Mouse (Mus musculus) urinary bladder, postnatal 14 days (tissue): Measurements from ENCODE around the gene Fermt3.
"Not testable (repeated sequence)": the region's sequence is repeated elsewhere in the genome, so short reads cannot be mapped to it uniquely, and the experiment has no call there.

Experiments
- DNase-seq: peaks from one replicate; pipeline ENCODE4 v3.0.0; 2021; ENCODE audit warnings: low spot score

The Fermt3 gene

DNA sequence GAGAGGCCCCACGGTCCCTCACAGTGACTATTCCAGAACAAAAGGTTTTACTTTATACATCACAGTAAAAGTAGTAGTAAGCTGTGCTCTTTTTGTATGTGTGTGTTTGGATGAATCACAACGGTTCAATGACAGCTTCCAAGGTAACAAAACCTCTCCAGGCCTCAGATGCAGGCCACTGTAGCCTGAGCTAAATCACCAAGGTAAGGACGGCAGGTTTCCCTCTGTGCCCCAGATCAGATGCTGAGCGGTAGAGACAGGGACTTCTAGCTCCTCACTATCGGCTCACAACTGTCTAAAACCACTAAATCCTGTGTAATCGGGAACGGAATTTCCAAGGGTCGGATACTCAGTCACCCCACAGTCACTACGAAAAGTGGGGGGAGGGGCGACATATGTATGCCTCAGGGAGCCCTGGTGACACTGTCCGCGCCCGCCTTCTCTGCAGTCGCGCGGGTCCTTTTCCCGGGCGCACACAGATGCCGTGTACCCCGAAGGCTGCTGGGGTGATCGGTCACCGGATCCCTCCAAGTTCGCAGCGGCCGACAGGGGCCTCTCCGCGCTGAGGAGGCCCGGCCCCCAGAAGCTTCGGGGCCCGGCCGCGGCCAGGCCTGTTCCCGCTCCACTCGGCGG lies 19.9 kb upstream of the Fermt3 start:
- peak; percentile 43 for DNase-seq

DNA sequence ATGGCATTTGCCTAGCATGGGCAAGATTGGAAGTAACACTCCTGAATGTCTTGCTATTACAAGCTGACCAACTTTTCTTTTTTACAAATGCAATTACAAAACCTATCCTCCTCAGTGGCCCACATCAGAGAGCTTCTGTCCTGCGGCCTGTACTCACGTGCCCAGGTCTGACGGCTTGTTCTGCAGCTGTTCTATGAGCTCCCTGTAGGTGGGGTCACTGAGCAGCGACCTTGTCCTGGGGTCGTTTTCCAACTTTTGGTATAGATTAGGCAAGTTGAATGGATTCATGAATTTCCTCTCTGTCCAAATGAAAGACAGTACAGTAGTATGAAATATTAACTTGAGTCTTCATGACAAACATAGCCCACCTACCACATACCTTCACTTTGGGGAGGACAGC lies 14.7 kb upstream of the Fermt3 start:
- no peak for DNase-seq

DNA sequence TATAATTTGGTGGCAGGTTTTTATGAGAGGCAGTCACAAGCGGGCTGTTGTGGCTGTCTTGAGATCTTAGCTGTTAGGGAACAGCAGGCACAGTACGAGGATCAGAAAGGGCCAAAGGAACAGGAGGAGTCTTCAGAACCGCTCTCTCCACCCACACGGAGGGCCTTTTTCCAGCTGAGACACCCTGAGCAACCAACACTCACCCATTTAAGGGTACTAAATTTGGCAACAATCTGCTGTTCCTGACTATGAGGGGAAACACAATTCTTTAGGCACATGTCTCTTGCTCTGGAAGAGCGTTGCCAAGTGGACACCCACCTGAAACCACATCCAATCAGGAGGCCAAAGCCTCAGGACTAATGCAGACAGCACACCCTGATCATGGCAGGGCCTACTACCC lies 10.3 kb upstream of the Fermt3 start:
- no peak for DNase-seq

DNA sequence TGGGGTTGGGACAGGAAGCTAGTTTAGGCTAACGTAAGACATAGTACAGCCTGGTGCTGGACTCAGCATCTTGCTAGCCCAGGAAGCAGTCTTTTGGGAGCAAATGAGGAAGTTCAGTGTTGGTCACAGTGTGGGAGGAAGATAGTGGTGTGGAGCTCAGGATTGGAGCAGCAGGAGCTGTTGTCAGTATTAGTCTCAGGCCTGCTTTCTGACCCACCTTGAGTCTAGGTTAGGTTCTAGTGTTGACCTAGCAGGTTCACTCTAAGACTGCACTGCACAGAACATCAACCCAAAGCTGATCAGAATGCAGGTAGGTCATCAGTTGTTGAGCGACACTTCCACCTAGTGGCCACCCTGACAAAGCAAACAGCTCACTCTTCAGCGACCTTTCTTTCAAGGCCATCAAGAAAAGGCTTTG lies 964 bp upstream of the Fermt3 start:
- DNase-seq, result peak; percentile 59

DNA sequence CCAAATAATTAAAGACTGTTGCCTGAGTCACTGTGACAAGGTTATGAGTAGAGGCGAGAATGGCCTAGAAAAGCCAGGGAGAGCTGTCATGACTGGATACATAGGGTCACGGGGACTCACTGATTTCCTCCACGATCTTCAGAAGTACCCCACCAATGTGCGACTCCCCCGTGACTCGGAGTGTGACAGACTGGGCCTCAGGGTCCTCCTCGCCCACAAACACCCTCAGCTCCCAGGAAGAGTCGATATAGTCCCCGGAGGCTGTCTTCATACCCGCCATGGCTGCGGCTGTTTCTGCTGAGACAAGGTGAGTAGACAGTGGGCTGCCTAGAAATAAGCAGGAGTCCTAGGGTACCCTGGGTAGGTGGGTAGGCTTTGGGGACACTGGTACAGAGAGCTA lies 723 bp downstream of the Fermt3 start:
- DNase-seq, result no peak

DNA sequence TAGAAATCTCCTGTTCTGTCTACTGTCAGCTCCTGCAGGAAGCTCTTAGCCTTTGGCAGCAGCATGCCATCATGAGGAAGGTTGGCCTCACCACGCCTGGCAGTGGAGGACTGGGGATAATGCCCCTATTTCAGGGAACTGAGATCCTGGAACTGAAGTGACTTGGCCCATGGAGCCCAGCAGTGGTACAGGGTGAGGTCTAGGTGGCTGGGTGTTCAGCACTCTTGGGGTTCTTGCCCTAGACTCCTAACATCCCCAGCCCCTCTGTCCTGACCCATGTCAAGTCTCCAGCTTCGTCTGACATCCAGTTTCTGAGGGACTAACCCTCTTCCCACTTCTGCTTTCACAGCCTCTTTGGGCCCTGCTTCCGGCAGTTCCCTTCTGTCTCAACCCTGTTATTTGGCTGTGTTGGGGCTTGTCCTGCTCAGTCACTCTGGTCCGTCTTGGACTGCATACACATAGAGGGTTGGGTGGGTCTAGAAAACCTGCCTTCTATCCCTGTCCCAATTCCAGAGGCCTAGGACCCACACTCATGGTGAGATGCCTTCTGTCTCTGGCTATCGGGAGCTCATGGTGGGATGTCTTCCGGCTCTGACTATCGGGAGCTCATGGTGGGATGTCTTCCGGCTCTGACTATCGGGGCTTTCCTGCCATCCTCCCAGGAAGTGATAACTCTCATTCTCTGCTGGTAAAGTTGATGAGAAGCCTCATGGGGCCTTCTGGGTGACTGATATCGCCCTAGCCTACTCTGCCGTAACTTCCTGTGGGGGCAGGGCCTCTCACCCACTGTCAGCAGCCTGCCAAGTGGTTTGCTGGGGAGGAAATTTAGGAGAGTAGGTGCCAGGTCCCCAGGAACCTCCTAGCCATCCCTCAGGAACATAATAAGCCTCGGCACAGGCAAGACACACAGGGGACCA lies 1.5 kb downstream of the Fermt3 start:
- no peak for DNase-seq

DNA sequence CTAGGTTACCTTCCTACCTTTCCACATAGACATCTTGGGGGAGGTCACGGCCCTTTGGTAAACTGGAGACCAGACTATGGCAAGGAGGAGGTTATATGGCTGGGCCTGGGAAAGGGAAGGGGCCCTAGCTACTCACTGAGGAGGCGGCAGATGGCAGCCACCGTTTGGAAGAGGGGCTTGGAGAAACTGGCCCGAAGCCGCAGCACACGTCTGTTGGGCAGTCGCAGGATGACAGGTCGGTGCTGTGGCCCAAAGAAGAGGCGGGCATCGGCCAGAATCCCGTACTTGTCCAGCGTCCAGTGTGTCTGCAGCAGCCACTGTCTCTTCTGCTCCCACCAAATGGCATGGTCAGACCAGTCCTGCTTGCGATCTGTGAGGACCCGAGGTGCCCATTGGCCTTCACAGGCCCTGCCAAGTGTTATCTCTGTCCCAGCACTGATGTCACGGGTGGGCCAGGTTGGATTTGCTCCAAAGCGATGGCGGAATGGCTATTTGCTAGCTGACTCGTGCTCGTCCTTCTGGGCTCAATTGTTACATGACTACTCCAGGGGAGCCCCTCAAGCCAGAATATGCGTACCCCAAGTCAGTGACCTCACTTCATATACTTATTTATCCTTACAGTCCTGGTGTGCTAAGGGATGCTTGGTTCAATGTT lies 4.7 kb downstream of the Fermt3 start:
- DNase-seq, result no peak

DNA sequence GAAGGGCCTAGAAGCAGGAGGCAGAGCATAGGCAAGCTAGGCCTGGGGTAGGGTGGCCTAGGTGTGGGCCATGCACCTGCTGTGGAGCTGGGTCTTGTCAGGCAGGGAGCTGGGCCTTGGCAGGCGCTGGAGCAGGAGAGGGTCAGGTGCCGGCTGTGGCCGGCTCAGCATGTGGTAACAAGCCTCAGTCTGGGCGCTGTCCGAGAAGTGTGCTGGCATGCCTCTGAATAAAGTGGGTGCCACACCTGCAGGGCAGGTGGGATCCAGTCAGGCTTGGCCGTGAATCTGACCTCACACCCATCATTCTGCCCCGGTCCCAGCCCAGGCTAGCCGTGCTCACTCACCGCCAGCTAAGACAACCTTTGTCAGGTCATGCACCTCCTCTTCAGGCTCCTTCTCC lies 5.3 kb downstream of the Fermt3 start:
- DNase-seq, result peak; percentile 72

DNA sequence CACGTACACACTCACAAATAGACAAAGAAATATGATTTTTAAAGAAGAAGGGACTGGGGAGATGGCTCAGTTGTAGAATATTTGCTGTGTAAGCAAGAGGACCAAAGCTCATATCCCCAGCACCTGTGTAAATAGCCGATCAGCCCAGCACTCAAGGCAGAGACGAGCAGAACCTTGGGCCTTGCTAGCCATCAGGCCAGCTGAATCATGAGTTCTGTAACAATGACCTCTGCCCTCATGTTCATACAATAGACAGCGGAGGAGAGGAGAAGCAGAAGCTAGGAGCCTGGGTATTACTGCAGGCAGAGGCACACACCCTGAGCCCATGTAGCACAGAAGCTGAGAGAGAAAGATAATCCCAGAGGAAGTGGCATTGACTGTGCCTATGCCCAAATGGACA lies 6.8 kb downstream of the Fermt3 start:
- DNase-seq, result no peak

DNA sequence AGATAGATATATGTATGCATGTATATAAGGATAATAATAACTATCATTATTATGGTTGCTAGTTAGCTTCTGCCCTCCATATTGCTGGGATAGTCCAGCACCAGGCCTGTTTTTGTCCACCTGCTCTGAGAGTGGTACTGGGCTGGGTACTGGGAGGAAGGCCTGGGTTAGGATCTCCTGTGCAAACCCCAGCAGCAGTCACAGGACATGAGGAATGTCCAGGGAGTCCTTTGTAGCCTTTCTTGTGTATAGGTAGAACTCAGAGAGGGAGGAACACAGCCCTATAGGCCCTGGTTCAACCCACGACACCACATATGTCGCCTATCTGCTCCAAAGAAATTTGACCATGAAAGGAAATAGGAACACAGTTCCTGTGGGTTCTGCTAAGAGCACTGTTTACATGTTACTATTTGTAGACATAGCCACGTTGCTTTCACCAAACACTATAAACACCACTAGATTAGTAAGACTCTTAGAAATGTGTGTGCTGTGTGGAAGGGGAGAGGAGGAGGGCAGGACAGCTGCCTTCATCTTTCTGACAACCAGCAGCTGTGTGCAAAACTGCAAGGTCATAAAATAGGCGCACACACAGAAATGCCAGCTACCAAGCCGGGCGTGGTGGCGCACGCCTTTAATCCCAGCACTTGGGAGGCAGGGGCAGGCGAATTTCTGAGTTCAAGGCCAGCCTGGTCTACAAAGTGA lies 12.2 kb downstream of the Fermt3 start:
- no peak for DNase-seq

DNA sequence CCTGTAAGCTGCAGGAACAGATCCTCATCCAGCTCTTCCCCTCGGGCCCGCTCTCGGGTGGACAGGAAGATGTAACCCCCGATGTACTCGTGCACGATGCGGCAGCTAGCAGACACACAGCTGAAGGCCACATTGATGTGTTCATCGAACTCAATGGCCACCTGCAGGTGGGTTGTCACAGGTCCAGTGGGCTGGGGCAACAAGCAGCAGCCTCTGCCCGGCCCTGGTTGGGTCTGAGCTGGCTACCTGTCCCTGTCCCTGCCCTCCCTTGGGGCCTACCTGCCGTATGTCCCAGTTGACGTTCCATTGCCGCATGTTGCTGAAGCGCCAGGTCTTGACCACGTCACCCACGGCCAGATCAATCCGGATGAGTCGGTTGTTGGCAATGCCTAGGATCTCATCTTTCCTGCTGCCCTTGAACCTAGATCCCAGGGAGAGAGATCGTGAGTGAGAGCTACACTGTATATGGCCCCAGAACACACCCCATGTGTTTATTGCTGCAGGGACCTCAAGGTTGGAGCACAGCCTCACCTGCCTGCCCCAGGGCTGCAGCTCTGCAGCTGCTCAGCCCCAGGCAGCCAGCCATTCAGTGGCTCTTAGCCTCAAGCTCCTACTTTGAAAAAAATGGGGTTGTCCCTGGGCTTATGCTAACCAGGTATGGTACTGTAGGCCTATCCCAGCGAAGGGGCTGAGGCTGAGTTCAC lies 19.8 kb downstream of the Fermt3 start:
- no peak for DNase-seq

DNA sequence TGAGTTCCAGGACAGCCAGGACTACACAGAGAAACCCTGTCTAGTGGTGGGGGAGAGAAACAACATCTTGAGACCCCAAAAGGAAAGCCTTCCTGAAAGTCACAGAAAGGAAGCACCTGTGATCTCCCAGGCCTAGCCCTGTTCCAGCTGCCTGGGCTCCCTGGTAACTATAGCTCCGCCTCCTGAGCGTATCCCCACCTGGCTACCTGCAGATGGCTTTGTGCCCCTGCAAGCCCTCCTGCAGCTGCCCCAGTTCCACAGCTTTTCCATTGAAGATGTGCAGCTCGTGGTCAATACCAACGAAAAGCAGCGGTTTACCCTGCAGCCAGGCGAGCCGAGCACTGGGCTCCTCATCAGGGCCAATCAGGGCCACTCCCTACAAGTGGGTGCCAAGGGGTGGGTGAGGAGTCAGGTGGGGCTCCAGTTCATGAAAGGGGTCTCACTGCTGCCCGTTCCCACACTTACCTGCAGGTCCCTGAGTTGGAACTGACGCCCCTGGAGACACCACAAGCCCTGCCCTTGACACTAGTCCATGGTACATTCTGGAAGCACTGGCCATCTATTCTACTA lies 21.5 kb downstream of the Fermt3 start:
- no peak for DNase-seq

DNA sequence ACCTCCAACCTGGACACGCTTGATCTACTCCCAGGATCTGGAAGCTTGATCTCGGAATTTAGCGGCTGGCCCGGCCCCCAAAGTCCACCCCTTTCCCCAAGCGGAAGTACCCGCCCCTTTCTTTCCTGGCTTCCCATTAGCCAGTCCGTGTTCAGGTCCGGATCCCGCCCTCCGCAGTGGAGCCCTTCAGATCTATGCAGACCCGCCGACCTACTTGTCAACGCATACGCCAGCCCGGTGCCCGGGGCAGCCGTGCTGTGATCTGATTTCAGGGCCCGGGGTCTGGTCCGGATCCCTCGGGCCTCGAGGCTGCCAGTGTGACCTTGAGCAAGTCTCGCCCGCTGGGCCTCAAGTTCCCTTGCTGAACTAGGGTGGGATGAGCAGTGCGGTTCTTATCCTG lies 23.3 kb downstream of the Fermt3 start, which contains the start of the genes Nudt22 and Trpt1:
Nudt22 (minus strand) TSS at position 112 of the 400 bp plus-strand sequence.
Trpt1 (plus strand) TSS at position 126 of the 400 bp plus-strand sequence.
- peak; percentile 90 for DNase-seq

DNA sequence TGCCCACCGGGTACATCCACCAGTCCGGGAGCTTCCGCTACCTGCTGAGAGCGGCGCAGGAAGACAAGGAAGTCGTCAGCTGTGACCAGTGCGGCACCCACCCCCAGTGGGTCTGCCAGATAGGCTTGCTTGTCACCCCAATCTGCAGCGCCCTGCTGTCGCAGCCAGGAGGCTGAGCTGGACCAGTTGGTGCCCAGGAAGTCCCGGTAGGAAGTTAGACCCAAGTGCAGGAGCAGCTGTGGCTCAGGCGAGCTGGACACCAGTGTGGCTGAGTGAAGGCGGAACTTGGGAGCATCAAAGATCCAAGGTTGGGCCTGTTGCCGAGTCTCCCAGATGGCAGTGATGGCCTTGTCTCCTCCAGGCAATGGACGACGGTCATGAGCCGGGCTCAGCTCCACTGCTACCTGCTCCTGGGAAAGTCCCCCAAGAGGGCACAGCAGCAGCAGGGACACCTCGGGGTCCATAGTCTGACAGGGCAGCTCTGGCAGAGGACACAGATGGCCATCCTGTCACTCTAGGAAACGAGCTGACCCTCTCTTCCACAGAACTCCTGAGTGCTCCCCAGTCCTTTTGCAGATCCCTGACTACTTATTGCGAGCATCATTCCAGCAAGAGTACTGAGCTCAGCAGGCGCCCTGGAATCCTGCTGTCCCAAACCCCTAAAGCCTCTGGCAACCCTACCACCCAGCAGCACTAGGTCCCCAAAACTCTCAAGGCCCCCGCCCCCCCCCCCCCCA lies 23.8 kb downstream of the Fermt3 start:
- no peak for DNase-seq

DNA sequence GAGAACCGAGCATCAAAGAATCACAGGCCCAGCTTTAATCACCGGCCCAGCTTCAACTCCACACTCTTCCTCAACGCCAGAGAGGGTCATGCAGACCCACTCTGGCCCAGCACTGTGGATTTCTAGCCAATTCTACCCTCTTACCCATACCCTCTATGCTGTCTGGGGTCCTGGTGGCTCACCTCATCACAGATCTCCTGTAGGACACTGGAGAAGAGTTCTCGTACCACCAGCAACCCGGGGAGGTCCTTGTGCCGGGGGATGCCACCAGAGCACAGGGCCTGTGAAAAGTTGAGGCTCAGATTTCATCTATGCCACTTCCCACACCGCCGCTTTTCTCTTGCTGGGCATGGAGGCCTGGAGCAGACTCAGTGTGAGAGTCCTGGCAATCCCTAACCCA lies 24.8 kb downstream of the Fermt3 start:
- DNase-seq, result no peak

DNA sequence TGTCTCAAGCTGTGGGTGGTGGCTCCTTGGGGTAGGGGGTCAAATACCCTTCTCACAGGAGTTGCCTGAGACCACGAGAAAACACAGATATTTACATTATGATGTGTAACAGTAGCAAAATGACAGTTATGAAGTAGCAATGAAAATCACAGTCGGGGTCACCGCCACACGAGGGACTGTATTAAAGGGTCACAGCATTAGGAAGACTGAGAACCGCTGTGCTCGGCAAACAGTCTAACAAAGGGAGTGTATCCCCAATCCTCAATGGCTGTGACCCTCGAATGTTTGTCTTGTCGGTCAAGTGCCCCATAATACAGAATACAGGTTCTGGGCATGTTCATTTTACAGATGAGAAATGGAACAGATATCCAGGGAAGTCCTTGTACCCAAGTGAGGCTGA lies 25.3 kb downstream of the Fermt3 start:
- DNase-seq, result no peak

DNA sequence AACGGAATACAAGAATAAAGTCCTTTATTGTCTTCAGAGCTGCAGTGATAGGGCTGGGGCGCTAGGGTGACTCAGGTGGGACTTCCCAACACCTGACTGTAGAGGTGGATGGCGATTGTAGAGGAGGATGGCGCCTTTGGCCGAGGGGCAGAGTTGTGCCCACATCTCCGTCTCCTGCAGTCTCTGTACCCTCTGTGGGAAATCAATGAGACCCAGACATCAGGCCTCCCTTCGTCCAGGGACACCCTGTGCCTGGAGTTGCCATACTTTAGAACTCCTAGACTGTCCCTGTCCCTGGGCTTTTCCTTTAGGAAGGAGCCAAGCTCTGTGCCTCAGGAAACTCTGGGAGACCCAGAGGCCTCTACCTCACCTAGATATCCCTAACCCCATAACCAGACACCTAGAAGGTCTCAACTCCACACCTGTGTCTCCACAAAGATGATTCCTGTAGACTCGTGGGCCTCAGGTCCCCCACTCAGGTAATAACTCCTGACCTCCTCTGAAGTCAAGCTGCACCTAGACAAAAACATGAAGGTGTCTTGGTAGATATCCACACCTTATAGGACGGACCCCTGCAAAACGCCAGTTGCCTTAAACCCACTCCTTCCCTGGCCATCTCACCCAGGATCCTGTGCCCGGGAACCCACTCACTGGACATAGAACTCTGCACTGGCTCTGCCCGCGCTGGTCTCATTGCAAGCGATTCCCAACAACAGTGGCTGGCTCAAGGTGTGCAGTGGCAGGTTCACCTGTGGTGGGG lies 26.1 kb downstream of the Fermt3 start:
- no peak for DNase-seq

DNA sequence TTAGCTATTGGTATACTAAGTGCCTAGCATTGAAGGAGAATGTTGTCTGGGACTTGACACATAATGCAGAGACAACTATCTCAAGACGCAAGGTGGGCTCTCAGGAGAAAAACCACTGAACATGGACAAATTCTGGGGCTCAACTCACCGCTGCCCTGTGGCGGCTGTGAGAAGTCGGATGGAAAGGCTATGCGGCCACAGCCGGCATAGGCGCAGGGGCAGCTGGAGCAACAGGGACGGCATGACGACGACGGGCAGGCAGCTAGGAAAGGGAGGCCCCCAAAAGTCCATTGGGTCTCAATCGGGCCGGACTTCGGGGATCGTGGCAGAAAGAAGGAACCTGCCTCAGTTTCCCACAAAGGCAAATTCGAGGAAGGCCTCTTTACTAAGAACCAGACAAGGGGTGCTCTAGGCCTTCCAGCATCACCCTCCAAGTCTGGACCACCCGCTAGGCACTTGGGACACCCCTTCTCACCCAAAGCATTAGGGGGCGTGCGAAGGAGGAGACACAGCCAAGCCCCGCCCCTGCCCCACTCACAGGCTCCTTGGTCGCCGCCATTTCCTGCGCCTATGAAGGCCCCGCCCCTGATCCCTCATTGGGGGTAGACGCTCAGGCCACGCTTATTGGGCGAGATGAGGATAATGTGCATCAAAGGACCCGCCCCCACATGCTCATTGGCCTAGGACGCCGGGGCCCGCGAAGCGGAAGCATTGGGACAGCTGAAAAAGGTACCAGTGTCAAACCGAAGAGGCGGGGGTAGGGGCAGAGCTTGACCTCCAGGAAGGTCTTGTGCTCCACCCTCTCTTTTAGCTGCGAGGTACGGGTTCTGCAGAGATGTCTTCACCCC lies 27.0 kb downstream of the Fermt3 start, which contains the start of gene Dnajc4:
Dnajc4 (minus strand) TSS at position 562 of the 848 bp plus-strand sequence.
- DNase-seq, result peak; percentile 97

DNA sequence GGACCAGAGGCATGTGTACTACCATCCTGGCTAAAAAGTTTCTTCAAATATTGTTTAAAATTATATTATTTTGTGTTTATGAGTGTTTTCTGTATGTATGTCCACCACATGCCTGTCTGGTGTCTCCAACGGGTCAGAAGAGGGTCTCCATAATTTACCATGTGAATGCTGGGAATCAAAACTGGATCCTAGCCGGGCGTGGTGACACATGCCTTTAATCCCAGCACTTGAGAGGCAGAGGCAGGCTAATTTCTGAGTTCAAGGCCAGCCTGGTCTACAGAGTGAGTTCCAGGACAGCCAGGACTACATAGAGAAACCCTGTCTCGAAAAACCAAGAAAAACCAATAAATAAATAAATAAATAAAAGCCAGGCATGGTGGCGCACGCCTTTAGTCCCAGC lies 28.1 kb downstream of the Fermt3 start:
- DNase-seq, result not testable (repeated sequence)
